Mouse (Mus musculus) midbrain, embryonic 11.5 days (tissue): Measurements from ENCODE around the gene Sgk1. TPM values are rescaled to one million over a fixed set of nuclear protein-coding genes. Genes with fewer than 3 reads are reported as not detected.

ENCODE experiments used
- ATAC-seq: fragments of 200-750 bp; cut with Nextera tagmentation; 2 replicates; pipeline ENCODE4 v1.8.0; 2017; ENCODE audit warnings: moderate TSS enrichment, moderate library complexity; ENCODE audit not compliant: low FRiP score
- DNase-seq: peaks from one replicate; pipeline ENCODE4 v3.0.0; 2015; ENCODE audit warnings: low spot score; ENCODE audit errors: missing footprints
- H3K27ac ChIP-seq: fragments of 300-500 bp; sonication (generic); 2 replicates; pipeline ENCODE4 v1.5.1; 2014; ENCODE audit warnings: low read depth, low read length
- H3K27me3 ChIP-seq: fragments of 300-500 bp; sonication (generic); 2 replicates; pipeline ENCODE4 v1.6.1; 2014; ENCODE audit warnings: mild to moderate bottlenecking, low read length, moderate library complexity, mixed read lengths; ENCODE audit not compliant: control insufficient read depth, insufficient read depth
- H3K36me3 ChIP-seq: fragments of 300-500 bp; sonication (generic); 2 replicates; pipeline ENCODE4 v1.6.1; 2014; ENCODE audit warnings: mild to moderate bottlenecking, low read length, moderate library complexity, mixed read lengths; ENCODE audit not compliant: control insufficient read depth, insufficient read depth
- H3K4me1 ChIP-seq: fragments of 300-500 bp; sonication (generic); 2 replicates; pipeline ENCODE4 v1.6.1; 2014; ENCODE audit warnings: low read length; ENCODE audit not compliant: control insufficient read depth, insufficient read depth
- H3K4me2 ChIP-seq: fragments of 300-500 bp; sonication (generic); 2 replicates; pipeline ENCODE4 v1.6.1; 2014; ENCODE audit warnings: mild to moderate bottlenecking, moderate library complexity
- H3K4me3 ChIP-seq: fragments of 300-500 bp; sonication (generic); 2 replicates; pipeline ENCODE4 v1.5.1; 2014; ENCODE audit warnings: low read depth, low read length
- H3K9ac ChIP-seq: fragments of 300-500 bp; sonication (generic); 2 replicates; pipeline ENCODE4 v1.6.1; 2014; ENCODE audit warnings: low read length
- H3K9me3 ChIP-seq: fragments of 300-500 bp; sonication (generic); 2 replicates; pipeline ENCODE4 v1.6.1; 2016; ENCODE audit warnings: low read length; ENCODE audit not compliant: control insufficient read depth
- WGBS: fragments of 180-500 bp; shearing (Covaris S2); extraction: QIAGEN DNeasy Blood & Tissue Kit; methylation state at CpG from one replicate; pipeline ENCODE4 v1.1.7; 2014; 5-methylcytosine and 5-hydroxymethylcytosine counted together
- polyA plus RNA-seq: library from polyadenylated mRNA; unstranded; fragments of >200 nt; fragmentation: Nextera tagmentation; extraction: Ambion mirVana; gene quantifications from 2 replicates; pipeline ENCODE4 v1.2.1, GENCODE M21; 2014

Gene Sgk1
- polyA plus RNA-seq, 1 experiment from 2014 or later, result 20.8 TPM

DNA sequence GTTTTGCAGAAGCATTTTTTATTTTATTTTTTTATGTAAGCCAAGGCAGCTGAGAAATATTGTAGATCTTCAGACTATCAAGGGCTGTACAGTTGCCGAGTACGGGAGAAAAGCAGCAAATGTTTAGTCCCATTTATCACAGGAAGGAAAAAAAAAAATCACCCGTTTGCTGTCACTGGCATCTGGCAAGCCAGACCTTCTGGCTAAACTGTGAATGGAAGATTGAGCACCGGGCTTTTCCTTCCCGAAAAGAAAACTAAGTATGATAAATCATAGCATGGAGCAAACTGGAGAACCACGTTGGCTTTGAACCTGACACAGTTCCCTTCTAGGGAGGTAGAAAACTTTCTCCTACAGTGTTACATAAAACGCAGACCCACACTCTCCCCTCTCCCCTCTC, 81.0 kb downstream of the Sgk1 start:
- WGBS, result 95% methylated on average over 7 of the region's 7 CpGs
- no peak overlapping the region for H3K9ac ChIP-seq
- ATAC-seq, result no peak
- DNase-seq, result no peak
- no peaks in the 10 kb centered on the region for H3K36me3 ChIP-seq
- no peak overlapping the region for H3K4me2 ChIP-seq
- H3K4me3 ChIP-seq, result no peak overlapping the region
- no peaks in the 10 kb centered on the region for H3K9me3 ChIP-seq
- no peak overlapping the region for H3K27ac ChIP-seq
- H3K27me3 ChIP-seq, result no peaks in the 10 kb centered on the region
- H3K4me1 ChIP-seq, result no peaks in the 10 kb centered on the region

DNA sequence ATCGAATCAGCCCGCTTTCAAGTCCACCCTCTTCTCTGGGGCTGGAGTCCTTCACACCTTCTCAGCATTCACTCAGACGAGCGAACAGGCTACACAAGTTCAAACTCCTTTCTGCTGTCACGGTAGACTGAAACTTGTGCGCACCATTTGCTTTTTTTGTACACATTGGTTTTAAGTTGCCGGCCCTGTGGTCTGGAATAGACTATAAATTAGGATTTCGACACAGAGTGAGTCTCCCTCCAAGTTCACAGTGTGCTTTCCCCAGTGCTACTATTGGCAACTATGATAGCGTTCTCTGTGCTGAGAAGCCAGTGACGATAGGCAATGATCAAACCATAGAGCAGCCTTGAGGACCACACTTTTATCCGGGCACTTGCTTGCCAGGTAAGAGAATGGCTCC, 91.7 kb downstream of the Sgk1 start:
- no peaks in the 10 kb centered on the region for H3K4me1 ChIP-seq
- no peak overlapping the region for H3K9ac ChIP-seq
- no peaks in the 10 kb centered on the region for H3K27me3 ChIP-seq
- no peak for ATAC-seq
- no peak overlapping the region for H3K27ac ChIP-seq
- DNase-seq, result no peak
- no peaks in the 10 kb centered on the region for H3K36me3 ChIP-seq
- no peaks in the 10 kb centered on the region for H3K9me3 ChIP-seq
- no peak overlapping the region for H3K4me3 ChIP-seq
- H3K4me2 ChIP-seq, result no peak overlapping the region
- WGBS, result 92% methylated on average over 11 of the region's 11 CpGs

DNA sequence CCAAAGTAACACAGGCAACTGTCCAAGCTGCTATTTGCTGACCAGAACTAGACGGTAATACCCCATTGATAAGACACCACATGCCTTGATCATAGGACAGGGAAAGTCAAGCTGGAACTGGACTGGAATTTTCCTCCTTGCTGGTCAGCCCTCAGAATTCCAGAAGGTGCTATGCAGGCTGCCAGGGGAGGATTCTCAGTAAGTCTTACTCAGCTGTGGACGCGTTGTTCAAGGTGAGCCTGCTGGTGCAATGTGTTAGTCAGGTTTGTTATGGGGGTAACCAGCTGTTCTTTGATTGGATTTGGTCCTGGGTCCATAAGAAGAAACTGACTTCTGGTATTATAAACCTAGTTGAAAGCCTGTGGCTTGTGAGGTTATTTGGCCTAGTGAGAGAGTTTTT, 92.8 kb downstream of the Sgk1 start:
- Histone ChIP-seq H3K36me3 (no peaks in the 10 kb centered on the region), H3K9ac (no peak overlapping the region), H3K27ac (no peak overlapping the region), H3K4me2 (no peak overlapping the region), H3K9me3 (no peaks in the 10 kb centered on the region), H3K4me3 (no peak overlapping the region), H3K4me1 (no peaks in the 10 kb centered on the region), H3K27me3 (no peaks in the 10 kb centered on the region)
- WGBS, result 89% methylated on average over 3 of the region's 3 CpGs
- DNase-seq, result no peak
- no peak for ATAC-seq

DNA sequence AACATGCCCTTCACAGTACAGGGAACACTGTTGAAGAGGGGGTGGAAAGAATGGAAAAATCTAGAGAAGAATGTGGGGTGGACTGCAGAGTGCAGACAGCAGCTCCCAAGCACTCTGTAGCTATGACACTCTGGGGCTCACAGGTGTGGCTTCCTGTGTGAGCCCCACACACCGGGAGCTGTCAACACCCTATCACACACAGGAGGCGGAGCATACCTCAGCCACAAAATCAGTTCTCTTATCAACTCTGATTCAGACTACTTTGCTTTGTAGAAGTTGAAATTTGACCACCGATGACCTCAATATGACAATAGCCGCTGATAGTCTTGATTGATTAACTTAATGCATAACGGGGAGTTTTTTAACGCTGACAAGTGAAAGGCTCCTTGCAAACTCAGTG, 93.4 kb downstream of the Sgk1 start:
- no peak overlapping the region for H3K4me2 ChIP-seq
- no peak for ATAC-seq
- WGBS, result 92% methylated on average over 6 of the region's 6 CpGs
- no peaks in the 10 kb centered on the region for H3K4me1 ChIP-seq
- no peaks in the 10 kb centered on the region for H3K36me3 ChIP-seq
- H3K27ac ChIP-seq, result no peak overlapping the region
- no peaks in the 10 kb centered on the region for H3K9me3 ChIP-seq
- H3K27me3 ChIP-seq, result no peaks in the 10 kb centered on the region
- DNase-seq, result no peak
- no peak overlapping the region for H3K9ac ChIP-seq
- H3K4me3 ChIP-seq, result no peak overlapping the region

DNA sequence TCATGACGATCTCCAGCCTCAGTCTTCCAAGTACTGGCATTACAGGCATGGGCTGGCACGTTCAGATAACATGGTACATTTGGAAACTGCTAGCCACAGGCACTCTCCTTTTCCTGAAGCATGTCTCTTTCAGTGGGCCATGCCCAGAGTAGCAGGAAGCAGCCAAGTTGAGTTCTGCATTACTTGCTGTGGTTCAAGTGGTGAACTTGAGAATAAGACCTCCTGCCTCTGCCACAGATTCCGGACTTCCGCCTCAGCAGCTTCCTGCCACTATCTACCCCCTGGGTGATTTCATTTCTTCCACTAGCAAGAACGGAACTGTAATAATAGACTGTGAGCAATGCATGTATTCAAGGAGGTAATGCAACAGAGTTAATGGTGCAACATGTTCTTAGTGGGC, 94.3 kb downstream of the Sgk1 start:
- Histone ChIP-seq H3K4me3 (no peak overlapping the region), H3K9ac (no peak overlapping the region), H3K27ac (no peak overlapping the region), H3K4me2 (no peak overlapping the region), H3K4me1 (no peaks in the 10 kb centered on the region), H3K9me3 (no peaks in the 10 kb centered on the region), H3K27me3 (no peaks in the 10 kb centered on the region), H3K36me3 (no peaks in the 10 kb centered on the region)
- ATAC-seq (no peak), DNase-seq (no peak)
- WGBS, result 84% methylated on average over 5 of the region's 5 CpGs

DNA sequence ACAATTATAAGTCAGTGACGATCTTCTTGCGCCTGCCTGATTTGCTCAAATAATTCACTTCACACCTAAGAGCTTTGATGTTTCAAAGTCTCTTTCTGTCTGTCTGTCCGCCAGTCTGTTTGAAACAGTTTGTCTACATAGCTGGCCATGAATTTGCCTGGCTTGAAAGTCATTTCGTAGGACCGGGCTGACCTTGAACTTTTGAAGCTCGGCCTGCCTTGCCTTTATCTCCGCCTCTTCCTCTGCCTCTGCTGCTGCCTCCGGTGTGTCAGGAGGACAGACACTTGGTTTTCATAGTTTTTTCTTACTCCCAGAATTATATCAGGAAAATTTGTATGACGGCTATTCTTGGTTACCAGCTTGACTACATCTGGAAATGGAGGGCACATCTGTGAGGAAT, 96.4 kb downstream of the Sgk1 start:
- DNase-seq (no peak), ATAC-seq (no peak)

DNA sequence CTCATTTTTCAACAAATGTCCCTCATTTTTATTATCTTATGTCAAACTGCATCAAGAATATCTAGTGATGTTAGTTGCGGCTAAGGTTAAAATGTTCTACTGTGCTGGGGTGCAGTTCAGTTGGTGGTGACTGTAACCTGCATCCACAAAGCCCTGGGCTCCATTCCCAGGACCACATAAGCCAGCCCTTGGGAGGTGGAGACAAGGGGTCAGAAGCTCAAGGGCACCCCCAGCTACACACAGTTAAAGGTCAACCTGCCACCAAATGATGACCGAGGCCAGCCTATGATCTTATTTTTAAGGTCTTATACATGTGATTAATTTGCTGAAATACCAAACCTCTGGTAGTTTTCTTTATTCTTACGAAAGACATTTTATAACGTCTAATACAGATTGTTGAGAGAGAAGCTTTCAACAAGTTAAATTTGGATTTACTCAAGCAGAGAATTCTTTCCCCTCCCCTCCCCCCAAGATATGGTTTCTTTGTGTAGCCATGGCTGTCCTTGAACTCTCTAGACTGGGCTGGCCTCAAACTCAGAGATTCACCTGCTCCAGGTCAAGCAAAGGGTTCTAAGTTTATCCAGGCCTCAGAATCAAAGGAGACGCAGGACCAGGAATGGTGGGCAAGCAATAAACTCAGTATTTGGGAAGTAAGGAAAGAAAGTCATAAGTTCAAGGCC, 97.4 kb downstream of the Sgk1 start:
- Histone ChIP-seq H3K36me3 (no peaks in the 10 kb centered on the region), H3K27me3 (no peaks in the 10 kb centered on the region), H3K9ac (no peak overlapping the region), H3K27ac (no peak overlapping the region), H3K4me3 (no peak overlapping the region), H3K9me3 (no peaks in the 10 kb centered on the region), H3K4me1 (no peaks in the 10 kb centered on the region), H3K4me2 (no peak overlapping the region)
- DNase-seq (no peak), ATAC-seq (no peak)
- WGBS, result 93% methylated on average over 5 of the region's 5 CpGs

More for the DNA sequence above, 96.4 kb downstream of the Sgk1 start:
- Histone ChIP-seq H3K4me3 (no peak overlapping the region), H3K27ac (no peak overlapping the region), H3K36me3 (no peaks in the 10 kb centered on the region), H3K9ac (no peak overlapping the region), H3K4me2 (no peak overlapping the region), H3K9me3 (no peaks in the 10 kb centered on the region), H3K4me1 (no peaks in the 10 kb centered on the region), H3K27me3 (no peaks in the 10 kb centered on the region)
- 90% methylated on average over 9 of the region's 9 CpGs for WGBS

DNA sequence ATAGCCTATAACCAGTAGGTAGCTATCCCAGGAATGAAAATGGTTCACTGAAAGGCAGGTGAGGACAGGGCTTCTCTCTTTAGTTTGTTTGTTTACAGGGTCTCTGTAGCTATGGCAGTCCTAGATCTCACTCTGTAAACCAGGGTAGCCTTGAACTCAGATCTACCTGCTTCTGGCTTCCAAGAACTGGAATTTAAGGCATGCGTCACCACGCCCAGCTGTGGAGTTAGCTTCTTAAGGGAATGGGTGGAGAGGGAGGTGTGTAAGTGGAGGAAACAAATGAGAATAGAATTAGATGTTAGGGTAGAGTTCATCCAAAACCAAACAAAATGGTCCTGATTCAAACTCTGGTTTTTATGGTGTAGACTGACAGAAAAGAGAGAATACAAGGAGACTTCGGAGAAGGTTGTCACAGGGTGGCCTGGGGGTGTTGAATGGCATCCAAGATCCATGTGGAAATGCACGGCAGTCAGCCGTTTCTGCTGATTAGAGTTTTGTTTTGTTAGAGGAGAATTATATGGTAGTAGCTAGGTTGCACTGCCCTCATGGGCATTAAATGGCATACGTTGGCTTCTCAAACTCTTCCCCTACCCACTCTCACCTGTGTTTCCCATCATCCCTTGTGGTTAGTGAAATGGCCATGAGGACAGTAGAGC, 98.9 kb downstream of the Sgk1 start:
- H3K36me3 ChIP-seq, result no peaks in the 10 kb centered on the region
- DNase-seq, result no peak
- no peak overlapping the region for H3K27ac ChIP-seq
- no peak overlapping the region for H3K4me3 ChIP-seq
- no peaks in the 10 kb centered on the region for H3K27me3 ChIP-seq
- WGBS, result 88% methylated on average over 6 of the region's 6 CpGs
- H3K4me1 ChIP-seq, result no peaks in the 10 kb centered on the region
- H3K9ac ChIP-seq, result no peak overlapping the region
- no peak overlapping the region for H3K4me2 ChIP-seq
- H3K9me3 ChIP-seq, result no peaks in the 10 kb centered on the region
- no peak for ATAC-seq

DNA sequence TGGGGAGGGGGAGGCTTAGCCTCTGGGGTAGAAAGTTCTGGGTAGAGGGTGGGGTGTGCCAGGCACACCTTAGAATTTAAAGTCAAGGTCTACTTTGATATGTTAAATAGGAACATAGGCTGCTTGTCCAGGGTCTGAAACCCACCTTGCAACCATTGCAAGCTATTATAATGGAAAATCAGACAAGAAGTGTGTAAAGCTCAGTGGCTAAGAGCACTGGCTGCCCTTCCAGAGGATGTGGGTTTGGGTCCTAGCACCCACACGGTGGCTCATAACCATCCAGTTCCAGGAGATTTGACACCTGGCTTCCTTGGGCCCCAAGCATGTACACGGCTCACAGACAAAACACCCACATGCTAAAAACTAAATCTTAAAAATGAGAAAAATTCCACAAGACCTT, 100.3 kb downstream of the Sgk1 start:
- 86% methylated on average over 2 of the region's 2 CpGs for WGBS
- ATAC-seq, result no peak
- Histone ChIP-seq H3K9me3 (no peaks in the 10 kb centered on the region), H3K27ac (no peak overlapping the region), H3K36me3 (no peaks in the 10 kb centered on the region), H3K4me3 (no peak overlapping the region), H3K4me1 (no peaks in the 10 kb centered on the region), H3K4me2 (no peak overlapping the region), H3K27me3 (no peaks in the 10 kb centered on the region), H3K9ac (no peak overlapping the region)
- no peak for DNase-seq
